Mouse (Mus musculus) CD4-positive, CD25-positive, alpha-beta regulatory T cell, adult 4 months (primary cell): Measurements from ENCODE around the gene AI413582. TPM values are rescaled to one million over a fixed set of nuclear protein-coding genes. Genes with fewer than 3 reads are reported as not detected.

ENCODE experiments used
- ATAC-seq: one replicate; pipeline ENCODE4 v1.8.0; 2017
- polyA plus RNA-seq, 2 experiments: library from polyadenylated mRNA; unstranded; fragments of 100-300 nt; shearing (Covaris generic); gene quantifications; one replicate each; pipeline ENCODE4 v1.2.1; 2017

The AI413582 gene
- polyA plus RNA-seq, 2 experiments from 2014 or later = 106 to 112 TPM

DNA sequence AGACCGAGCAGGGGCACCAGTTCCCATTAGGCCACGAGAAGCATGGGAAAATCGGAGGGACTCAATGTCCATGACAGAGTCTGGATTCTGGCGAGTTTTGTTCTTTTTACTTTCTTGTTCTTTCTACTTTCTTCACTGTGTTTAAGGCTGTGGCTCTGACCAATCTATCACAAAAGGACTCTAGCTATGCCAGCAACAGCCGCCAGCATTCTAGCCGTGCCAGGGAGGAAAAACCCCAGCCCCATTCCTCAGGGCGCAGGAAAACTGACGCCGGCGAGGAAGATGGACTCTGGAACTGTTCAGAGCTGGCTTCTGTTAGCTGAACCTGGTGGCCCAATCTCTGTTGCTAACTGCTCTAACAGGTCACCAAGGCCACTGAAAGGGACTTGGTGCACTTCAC is 12.9 kb upstream of the AI413582 start:
- ATAC-seq = no peak

DNA sequence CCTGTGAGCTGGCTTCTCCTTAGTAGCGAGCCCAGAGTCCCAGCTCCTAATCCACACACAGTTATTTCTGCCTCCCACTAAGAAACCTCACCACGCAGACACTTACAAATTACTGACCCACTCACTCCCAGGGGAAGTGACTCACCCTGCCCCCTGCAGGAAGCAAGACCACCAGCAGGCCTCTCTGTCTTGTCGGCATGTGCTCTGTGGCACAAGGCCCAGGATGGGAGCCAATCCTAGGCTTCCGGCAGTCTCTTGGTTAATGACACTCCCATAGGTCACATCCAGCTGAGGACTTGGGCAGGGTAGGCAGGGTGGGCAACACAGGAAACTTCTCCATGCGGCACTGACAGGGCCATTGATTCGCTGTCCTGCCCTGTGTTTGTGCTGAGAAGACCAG is 11.9 kb upstream of the AI413582 start:
- no peak for ATAC-seq

DNA sequence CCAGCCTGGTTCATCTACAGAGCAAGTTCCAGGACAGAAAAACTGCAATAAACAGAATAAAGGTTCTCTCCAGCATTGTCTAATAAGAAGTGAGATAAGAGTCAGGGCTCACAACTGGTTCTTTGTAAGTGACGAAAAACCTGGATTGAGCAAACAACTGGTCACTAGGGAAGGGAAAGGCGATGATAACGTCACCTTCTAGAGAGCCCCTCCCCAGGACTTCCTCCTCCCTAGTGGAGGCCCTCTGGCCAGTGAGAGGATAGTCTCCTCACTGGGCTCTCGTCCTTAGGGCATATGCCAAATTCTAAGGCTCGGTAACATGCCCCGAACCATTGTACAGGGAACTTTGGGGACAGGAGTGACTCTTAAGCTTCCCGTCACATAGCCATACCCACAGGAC is 10.5 kb upstream of the AI413582 start:
- ATAC-seq = no peak

DNA sequence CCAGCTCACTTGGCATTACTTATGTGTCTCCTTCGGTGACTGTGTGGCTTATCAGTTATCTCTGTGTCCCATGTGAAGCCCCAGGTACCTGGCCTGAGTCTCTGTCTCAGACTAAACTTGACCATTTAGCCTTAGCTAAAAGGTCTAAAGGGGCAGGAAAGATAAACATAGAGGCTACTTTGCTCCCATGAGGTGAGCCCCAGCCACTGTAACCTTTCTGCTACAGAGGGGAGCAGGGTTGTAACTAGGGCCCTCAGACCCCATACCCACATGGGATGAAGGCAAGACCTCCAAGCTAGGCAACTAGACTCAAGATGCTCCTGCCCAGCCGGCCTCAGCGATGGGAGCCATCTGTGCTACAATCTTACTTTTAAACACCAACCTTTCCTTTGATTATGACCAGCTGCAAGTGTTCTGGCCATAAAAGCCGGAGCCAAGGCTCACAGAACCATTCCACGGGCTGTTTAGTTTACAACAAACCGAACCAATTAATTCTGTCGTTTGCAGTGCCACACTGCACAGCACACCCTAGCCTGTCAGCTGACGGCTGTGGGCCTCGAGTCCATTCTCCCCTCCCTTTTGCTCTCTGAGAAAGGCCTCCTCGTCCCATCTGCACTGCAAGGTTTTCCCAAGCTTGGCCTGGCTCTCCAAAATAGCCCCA is 9.7 kb upstream of the AI413582 start:
- no peak for ATAC-seq

DNA sequence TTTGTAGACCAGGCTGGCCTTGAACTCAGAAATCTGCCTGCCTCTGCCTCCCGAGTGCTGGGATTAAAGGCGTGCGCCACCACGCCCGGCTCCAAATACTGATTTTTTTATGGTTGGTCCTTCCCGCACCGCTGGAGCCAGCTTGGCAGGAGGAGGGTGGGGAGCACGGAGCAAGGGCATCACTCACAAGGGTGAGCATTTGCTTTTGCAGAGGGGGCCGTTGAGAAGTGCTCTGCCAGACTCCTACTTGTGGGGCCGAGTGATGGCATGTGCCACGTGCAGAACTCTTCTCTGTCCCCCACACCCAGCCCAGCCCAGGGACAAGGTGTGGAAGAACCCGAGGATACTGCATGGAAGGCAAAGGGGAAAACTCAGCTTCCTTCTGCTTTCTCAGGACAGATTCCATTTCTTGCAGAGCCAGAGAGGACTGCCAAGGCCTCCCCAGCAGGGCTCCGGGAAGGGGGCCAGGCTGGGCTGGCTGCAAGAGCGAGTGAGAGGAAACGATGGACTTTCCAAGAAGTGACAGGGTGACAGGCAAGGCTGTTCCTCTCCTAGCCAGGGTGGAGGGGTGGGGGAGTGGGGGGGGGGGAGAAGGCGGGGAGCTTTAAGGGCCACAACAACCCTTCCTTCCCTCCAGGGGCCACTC is 9.0 kb upstream of the AI413582 start:
- ATAC-seq = no peak

DNA sequence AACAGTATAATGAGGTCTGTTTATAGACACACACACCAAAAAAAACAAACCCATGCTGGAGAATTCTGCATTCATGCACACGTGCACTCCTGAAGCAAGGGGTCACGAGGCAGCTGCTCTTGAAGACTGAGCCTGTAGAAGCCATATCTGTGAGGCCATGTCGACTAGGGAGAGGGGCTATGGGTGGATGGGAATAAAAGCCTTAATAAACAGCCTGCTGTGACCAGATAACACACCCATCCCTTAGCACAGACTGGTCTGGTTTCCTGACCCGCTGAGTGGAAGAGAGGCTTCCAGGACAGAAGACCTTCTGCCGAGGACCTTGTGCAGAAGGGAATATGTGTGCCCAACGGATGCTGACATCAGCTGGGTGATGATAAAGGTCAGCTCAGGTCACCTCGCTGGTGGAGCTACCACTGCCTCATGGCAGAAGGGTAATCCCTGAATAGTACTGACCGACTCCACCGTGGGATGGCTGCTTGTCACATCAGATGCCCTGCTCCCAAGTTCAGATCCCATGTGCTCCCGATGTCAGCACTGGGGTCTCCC is 8.3 kb upstream of the AI413582 start:
- no peak for ATAC-seq

DNA sequence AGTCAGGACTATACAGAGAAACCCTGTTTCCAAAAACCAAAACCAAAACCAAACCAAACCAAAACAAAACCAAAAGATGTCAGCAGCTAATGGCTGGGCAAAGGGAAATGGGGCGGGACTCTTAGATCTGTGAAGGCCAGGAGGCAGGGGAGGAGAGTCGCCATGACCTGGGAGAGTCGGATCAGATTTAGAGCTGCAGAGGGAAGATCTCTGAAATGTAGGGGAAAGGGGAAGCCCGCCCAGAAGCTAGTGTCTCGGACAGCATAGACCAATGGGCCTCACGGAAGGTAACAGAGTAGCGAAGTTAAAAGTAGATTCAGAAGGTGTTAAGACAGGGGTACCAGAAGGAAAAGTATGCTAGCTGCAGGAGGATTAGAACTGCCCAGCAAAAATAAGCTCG is 5.8 kb upstream of the AI413582 start:
- ATAC-seq = no peak

DNA sequence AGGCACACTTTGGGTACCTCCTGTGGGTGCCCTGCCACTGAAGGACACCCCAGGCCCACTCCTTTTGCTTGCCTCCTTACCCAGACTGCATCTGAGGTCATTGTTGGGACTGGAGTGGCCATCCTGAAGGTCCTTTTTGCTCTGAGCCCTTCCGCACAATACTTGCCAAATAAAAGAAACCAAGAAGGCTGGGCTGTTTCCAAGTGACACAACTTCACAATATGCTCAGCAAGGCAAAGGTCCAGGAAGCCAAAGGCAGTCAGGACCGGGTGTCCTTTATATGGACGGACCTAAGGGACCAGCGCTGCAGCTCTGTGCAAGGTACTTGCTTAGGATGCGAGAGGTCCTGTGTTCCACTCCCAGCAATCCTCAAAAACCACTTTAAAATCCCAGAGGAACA is 2.7 kb upstream of the AI413582 start:
- no peak for ATAC-seq

DNA sequence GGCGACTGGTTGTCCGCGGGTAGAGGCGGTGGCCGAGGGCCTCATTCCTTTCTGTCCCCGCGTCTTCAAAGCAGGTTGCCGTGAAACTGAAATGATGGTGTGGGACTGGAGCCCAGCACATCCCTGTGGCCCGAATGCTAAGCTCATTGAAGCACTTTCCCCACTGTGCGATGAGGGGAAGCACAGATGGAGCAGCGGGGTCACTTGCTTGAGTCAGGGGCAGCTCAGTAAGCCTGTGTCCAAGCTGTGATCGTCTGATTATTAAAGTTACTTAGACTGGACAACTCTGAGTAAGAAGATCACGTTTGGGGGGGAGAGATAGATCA is 349 bp upstream of the AI413582 start:
- peak; percentile 31 for ATAC-seq

DNA sequence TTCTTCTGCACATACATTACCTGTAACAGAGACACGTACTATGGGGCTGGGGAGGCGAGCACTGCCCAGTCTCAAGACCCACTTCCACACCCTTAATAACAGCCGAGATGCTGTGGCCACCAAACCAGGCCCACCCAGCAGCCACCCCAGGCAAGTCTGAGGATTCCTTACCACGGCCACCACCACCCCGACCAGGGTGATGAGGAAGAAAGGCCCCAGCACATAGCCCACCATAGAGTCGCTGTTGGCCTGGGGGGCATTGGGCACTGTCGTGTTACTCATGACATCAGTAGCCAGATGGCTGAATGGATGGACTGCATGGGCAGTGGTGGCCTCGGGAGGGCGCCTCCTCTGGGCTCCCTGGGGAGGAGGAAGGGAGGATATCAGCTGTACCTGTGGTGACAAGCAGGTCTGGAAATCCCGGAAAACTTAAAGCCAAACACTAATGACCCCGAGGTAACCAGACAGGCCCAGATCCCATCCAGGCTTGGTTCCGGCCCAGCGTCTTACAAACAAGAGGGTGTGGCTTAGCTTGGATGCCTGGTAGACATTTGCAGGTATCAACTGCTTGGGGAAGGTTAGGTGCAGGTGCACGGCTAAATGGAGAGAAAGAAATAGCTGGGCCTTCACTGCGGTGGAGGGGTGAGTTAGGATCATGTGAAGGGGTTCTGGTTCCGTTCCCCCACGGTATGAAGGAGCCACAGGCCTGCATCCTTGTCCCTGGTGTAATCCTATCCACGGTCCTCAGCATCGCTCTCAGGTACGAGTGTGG is 979 bp downstream of the AI413582 start:
- ATAC-seq = peak; percentile 8

DNA sequence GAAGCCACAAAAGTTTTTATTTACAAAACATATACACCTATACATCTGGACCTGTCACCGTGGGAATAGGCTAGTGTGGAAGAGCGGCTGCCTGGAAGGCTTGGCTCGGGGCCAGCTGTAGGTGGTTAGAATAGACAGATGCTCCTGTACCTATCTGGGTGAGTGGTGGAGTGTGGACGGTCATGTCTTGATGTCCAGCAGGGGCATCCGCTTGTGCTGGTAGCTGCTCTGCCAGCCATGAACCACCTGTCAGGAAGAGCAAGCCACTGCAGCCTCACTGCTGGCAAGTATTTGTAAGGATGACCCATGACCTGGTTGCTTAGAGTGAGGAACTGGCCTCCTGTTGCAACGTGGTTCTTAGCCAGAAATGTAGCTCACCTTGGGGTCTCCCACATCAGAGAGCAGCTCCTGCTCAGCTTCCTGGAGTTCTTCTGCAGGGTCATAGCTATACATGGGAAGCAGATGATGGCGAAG is 1.7 kb downstream of the AI413582 start:
- no peak for ATAC-seq

DNA sequence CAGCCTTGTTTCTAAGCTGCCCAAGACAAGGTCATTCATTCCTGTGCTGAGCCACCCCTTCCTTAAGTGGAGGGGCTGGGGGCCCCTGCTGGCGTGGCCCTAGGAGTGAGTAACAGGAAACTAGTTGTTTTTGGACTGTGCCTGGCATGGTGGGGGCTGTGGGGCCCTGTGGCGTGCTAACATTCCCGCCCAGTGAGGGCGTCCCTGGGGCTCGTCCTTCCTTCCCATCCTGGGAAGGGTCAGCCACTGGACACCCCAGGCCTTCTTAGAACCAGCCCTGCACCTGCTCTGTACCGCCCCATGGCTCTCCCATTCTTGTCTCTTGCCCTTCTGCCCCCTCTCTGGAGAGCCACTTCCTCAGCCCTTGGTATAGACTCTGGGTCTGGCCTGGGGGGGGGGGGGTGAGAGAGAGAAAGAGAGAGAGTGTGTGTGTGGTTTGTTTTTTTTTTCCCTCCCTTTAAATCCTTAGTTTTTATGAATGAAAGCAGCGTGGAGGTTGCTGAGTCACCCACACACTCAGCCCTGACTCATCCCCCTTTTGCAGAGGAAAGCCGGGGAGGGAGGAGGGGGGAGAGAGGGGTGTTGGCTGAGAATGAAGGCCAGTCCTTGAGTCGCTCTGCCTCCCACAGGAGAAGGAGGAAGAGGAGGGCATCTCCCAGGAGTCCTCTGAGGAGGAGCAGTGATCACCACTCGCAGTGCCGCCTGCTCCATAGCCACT is 3.6 kb downstream of the AI413582 start:
- ATAC-seq = no peak

DNA sequence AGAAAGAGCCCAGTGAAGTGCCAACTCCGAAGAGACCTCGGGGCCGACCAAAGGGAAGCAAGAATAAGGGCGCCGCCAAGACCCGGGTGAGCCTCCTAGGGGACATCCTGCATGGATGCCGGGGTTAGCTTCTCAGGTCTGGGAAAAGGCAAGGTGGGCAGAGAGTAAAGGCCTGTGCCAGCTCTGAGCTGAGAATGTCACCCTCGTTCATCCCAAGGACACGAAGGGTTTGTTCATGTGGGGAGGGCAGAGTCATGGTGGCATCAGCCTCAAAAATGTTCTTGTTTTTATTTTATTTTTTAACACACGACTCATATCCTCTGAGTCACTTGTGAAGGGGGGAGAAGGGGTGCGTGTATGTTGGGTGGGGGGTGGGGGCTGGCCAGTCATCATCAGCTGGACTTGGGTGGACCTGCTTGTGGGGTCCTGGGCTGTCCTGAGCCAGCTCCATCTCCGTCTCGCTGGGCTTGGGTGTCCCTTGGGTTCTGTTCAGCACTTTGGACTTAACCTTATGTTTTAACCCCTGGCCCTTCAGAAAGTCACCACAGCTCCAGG is 4.6 kb downstream of the AI413582 start:
- no peak for ATAC-seq

DNA sequence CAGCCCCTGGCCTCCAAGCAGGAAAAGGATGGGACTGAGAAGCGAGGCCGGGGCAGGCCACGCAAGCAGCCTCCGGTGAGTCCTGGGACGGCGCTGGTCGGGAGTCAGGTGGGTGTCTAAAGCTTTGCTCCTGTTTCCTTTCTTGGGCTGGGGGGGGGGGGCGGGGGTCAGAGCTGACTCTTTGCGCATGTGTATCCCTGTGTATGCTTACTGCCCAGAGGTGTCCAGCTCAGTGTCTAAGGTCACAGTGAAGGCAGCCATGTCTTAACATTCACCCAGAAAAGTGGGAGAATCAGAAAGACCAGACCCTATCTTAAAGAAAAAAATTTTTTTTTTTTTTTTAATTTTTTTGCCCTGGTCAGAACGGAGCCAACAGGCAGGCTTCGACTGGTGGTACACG is 6.0 kb downstream of the AI413582 start:
- no peak for ATAC-seq

DNA sequence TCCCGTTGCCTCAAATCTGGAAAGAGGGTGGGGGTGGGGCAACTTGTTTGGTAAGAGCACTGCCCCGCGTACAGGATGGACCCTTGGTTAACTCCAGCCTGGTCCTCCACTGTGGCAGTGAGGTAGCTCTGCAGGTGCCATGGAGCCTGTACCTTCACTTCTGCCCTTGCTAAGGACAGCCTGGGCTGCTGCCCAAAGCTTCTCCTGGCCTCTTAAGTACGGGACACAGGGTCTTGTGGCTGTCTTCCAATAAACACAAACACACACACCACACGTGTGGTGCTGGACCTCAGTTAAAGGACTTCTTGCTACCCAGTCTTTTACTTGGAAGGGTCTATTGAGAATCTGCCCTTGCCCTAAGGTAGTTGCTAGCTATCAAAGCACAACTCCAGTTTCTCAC is 6.7 kb downstream of the AI413582 start:
- no peak for ATAC-seq

DNA sequence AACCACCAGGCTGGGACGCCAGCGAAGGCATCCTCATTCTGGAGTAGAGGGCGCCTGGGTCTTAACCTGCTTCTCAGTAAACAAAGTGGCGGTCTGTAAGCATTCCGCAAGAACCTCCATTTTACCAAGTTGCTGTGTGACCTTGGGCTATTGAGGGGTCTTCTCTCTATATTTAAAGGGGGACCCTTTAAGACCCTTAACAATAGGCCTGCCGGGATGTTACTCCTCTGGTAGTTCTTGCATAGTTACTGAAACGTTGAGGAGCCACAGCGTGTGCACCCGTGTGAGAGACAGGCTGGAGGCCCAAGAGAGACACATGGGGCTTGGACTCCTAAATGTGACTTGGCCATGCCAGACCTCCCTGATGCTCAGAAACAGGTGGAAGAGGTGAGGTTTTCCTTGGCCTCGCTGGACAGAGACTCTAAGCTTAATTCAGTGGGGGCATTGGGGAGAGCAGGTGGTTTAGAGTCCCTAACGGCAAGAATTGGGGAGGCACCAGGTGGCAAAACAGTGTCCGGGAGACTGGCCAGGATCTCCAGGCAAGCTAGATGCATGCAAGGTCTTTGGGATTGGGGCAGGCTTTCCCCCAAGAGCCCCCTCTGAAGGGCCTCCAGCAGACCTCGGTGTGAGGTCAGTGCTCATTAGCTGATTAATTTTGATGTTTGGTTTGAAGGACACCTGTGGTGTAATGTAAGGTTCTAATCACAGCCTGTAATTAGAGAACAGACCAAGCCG is 7.5 kb downstream of the AI413582 start:
- ATAC-seq = no peak

DNA sequence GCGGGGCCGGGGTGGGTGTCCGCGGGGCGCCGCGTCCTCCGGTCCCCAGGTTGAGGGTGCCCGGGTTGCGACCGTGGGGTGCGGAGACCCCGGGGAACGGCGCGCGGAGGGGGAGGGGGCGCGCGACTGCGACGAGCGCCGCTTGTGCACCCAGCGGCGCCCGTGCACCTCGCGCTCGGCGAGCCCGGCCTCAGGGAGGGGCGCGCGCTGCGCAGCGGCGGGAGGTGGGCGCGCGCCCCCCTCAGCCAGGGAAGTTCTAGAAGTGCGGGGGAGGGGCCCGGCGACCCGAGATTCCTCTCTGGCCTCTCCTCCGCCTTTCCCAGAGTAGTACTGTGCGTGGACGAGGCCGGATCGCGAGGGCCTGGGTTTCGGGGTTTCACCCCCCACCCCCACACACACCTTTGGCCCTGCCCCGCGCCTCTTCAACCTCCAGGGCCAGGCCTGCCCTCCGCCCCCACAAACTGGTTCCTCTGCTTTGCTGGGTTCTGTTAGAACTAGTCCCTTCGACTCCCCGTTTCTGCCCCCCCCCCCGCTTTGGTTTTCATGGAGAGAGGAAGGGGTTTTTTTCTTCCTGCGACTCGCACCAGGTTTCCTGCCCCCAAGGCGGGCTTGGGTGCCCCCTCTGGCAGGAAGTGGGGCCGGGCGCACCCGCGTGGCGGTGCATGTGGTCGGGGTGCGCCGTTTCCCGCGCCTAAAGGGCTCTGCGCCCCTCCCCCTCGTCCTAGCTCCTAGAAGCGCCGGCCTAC is 8.2 kb downstream of the AI413582 start:
- peak; percentile 40 for ATAC-seq

DNA sequence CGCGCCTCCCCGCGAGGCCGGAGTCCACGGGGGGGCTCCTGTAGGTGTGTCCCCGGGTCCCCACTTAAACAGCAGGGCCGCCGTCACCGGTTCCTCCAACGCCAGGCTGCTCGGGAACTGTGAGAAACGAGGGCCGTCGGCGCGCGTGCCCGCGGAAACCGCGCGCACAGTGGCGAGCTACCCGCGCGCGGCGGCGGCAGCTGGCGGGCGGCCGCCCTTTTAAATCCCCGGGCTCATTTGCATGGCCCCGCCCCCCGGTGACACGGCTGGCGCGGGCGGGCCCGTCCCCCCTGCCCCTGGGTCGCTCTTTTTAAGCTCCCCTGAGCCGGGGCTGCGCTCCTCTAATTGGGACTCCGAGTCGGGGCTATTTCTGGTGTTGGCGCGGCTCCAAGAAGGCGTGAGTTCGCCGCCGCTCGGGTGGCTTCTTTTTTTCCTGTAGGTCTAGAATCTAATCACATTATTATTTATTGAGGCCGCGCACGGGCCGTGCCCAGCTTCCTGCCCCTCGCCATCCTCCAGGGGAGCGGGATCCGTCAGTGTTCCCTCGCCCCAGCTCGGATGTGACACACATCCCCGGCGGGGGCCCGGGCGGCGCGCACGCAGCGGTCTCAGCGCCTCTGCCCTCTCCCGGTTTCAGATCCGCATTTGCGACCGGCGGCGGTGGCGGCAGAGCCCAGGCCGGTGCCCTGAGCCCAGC is 9.1 kb downstream of the AI413582 start, which contains the start of gene Hmga1:
Gene Hmga1 (plus strand): TSS at position 183 of the 697 bp plus-strand sequence.
- peak; percentile 74 for ATAC-seq

DNA sequence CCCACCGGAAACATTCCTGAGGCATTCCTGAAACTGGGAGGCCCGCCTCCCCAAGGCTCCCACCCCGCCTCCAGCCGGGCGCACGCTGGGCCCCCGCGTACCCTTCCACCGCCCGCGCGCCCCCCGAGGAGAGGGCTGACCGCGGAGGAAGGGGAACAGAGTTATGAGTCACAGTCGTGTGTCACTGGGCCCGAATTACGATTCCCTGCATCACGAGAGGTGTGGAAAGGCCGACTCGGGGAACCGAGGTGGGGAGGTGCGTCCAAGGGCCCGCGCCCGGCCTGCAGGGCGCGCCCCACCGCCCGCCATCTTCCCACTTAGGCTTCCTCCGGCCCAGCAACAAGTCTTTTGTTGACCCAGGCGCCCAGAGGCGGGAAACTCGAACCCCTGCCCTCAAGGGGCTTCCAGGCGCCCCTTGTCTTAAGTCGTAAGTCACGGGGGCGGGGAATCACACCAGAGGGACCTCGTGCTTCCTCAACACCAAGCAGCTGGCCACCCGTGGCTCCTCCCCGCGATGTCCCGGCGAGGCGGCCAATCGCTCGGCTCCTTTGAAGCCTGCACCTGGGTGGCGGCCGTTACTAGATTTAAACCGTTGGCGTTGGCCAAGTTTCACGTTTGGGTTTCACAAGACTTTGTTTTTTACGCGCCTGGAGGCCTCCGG is 9.9 kb downstream of the AI413582 start:
- peak; percentile 34 for ATAC-seq

DNA sequence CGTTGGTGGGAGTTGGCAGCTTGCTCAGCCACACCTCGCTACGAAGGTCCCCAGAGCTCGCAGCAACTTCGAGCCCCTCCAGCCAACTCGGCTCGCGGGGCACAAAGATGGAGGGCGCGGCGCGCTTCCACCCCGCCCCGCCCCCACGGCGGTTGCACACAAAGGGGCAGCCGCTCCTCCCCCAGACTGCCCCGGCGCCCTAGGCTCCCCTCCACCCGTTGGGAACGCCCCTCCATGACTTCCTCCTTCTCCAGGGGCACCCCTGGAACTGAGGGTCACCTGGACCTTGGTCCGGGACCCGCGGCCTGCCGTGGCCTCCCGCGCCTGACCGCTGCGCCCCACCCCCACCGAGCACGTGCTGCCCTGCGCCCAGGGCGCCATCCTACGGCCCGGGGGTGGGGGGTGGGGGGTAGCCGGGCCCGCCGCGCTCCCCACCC is 10.5 kb downstream of the AI413582 start:
- ATAC-seq = no peak
